Mouse (Mus musculus): ENCODE results near the gene Cdk17. TPM values are rescaled to one million over a fixed set of nuclear protein-coding genes. Genes with fewer than 3 reads are reported as not detected.
A peak's percentile ranks its signal among the peaks of the same experiment; 100 is the strongest.
"Not testable (repeated sequence)": the region's sequence is repeated elsewhere in the genome, so short reads cannot be mapped to it uniquely, and the experiment has no call there.

Cdk17 gene
- polyA plus RNA-seq, 1 experiment from 2014 or later = 42.3 TPM

- Histone ChIP-seq H3K4me3 (no peak overlapping the region), H3K9ac (no peak overlapping the region), H3K9me3 (no peaks in the 10 kb centered on the region), H3K4me1 (replicated peaks) (peaks cover 5% of the 10 kb centered on the region; the same call in 1 of the 2 replicates), H3K27ac (replicated peaks) (no peak overlapping the region), H3K36me3 (no peaks in the 10 kb centered on the region), H3K27me3 (no peaks in the 10 kb centered on the region), H3K4me2 (no peak overlapping the region)
- ATAC-seq (ENCODE audit: low read depth) = no peak
- WGBS = 85% methylated on average over 10 of the region's 10 CpGs
Measured at GRCm38 (mm10) chr10:93145088-93145487, 15.6 kb upstream of the Cdk17 start.

GRCm38 (mm10) chr10:93146601-93147000 lies 14.1 kb upstream of the Cdk17 start:
- Histone ChIP-seq H3K36me3 (no peaks in the 10 kb centered on the region), H3K27me3 (no peaks in the 10 kb centered on the region), H3K9ac (no peak overlapping the region), H3K27ac (replicated peaks) (no peak overlapping the region), H3K4me3 (no peak overlapping the region), H3K4me2 (no peak overlapping the region), H3K9me3 (no peaks in the 10 kb centered on the region), H3K4me1 (replicated peaks) (peaks cover 5% of the 10 kb centered on the region; the same call in 1 of the 2 replicates)
- 92% methylated on average over 4 of the region's 4 CpGs for WGBS
- ATAC-seq (ENCODE audit: low read depth) = no peak

GRCm38 (mm10) chr10:93147691-93148090 lies 13.0 kb upstream of the Cdk17 start:
- Histone ChIP-seq H3K4me2 (no peak overlapping the region), H3K27me3 (no peaks in the 10 kb centered on the region), H3K4me3 (no peak overlapping the region), H3K9me3 (no peaks in the 10 kb centered on the region), H3K4me1 (replicated peaks) (peaks cover 5% of the 10 kb centered on the region; the same call in 1 of the 2 replicates), H3K27ac (replicated peaks) (no peak overlapping the region), H3K36me3 (no peaks in the 10 kb centered on the region), H3K9ac (no peak overlapping the region)
- WGBS = 92% methylated on average over 6 of the region's 6 CpGs
- no peak for ATAC-seq (ENCODE audit: low read depth)

- Histone ChIP-seq H3K27ac (replicated peaks) (no peak overlapping the region), H3K27me3 (no peaks in the 10 kb centered on the region), H3K4me2 (no peak overlapping the region), H3K9ac (no peak overlapping the region), H3K9me3 (no peaks in the 10 kb centered on the region), H3K4me3 (no peak overlapping the region), H3K4me1 (replicated peaks) (no peaks in the 10 kb centered on the region), H3K36me3 (no peaks in the 10 kb centered on the region)
- WGBS = 64% methylated on average over 1 of the region's 2 CpGs
- no peak for ATAC-seq (ENCODE audit: low read depth)
Measured at GRCm38 (mm10) chr10:93149597-93149996, 11.1 kb upstream of the Cdk17 start.

GRCm38 (mm10) chr10:93151775-93152174 lies 8.9 kb upstream of the Cdk17 start:
- H3K36me3 ChIP-seq = no peaks in the 10 kb centered on the region
- no peaks in the 10 kb centered on the region for H3K4me1 ChIP-seq (replicated peaks)
- no peaks in the 10 kb centered on the region for H3K27me3 ChIP-seq
- H3K4me3 ChIP-seq = no peak overlapping the region
- no peak for ATAC-seq (ENCODE audit: low read depth)
- H3K4me2 ChIP-seq = no peak overlapping the region
- WGBS = 81% methylated on average over 6 of the region's 6 CpGs
- no peaks in the 10 kb centered on the region for H3K9me3 ChIP-seq
- H3K9ac ChIP-seq = no peak overlapping the region
- H3K27ac ChIP-seq (replicated peaks) = no peak overlapping the region

- no peaks in the 10 kb centered on the region for H3K4me1 ChIP-seq (replicated peaks)
- no peaks in the 10 kb centered on the region for H3K27me3 ChIP-seq
- H3K9ac ChIP-seq = no peak overlapping the region
- H3K36me3 ChIP-seq = no peaks in the 10 kb centered on the region
- WGBS = 89% methylated on average over 5 of the region's 5 CpGs
- ATAC-seq (ENCODE audit: low read depth) = no peak
- H3K27ac ChIP-seq (replicated peaks) = no peak overlapping the region
- no peak overlapping the region for H3K4me2 ChIP-seq
- H3K9me3 ChIP-seq = no peaks in the 10 kb centered on the region
- no peak overlapping the region for H3K4me3 ChIP-seq
Measured at GRCm38 (mm10) chr10:93152698-93153097, 8.0 kb upstream of the Cdk17 start.

- not testable (repeated sequence) for H3K4me3 ChIP-seq; H3K27me3 ChIP-seq; H3K36me3 ChIP-seq; H3K9ac ChIP-seq; H3K27ac ChIP-seq (replicated peaks); ATAC-seq (ENCODE audit: low read depth); H3K4me1 ChIP-seq (replicated peaks); H3K4me2 ChIP-seq; H3K9me3 ChIP-seq
- WGBS = 84% methylated on average over 2 of the region's 2 CpGs
Measured at GRCm38 (mm10) chr10:93153404-93153803, 7.3 kb upstream of the Cdk17 start.

GRCm38 (mm10) chr10:93159651-93160496 lies 801 bp upstream of the Cdk17 start:
- Histone ChIP-seq H3K27me3 (no peaks in the 10 kb centered on the region), H3K9me3 (no peaks in the 10 kb centered on the region), H3K9ac (peak overlapping the region; percentile 99), H3K27ac (replicated peaks) (peak overlapping the region; percentile 100; the same call in 1 of the 2 replicates), H3K4me1 (replicated peaks) (peaks cover 23% of the 10 kb centered on the region), H3K4me3 (peak overlapping the region; percentile 95), H3K4me2 (peak overlapping the region; percentile 63), H3K36me3 (no peaks in the 10 kb centered on the region)
- WGBS = 27% methylated on average over 17 of the region's 17 CpGs
- ATAC-seq (ENCODE audit: low read depth) = peak; percentile 1; the same call in 1 of the 2 replicates

- Histone ChIP-seq H3K4me2 (peak overlapping the region; percentile 63), H3K27me3 (no peaks in the 10 kb centered on the region), H3K4me3 (peak overlapping the region; percentile 95), H3K36me3 (no peaks in the 10 kb centered on the region), H3K9ac (peak overlapping the region; percentile 99), H3K9me3 (no peaks in the 10 kb centered on the region), H3K27ac (replicated peaks) (peak overlapping the region; percentile 100), H3K4me1 (replicated peaks) (peaks cover 28% of the 10 kb centered on the region)
- WGBS = 0% methylated on average over 26 of the region's 26 CpGs
- ATAC-seq (ENCODE audit: low read depth) = peak; percentile 87
Measured at GRCm38 (mm10) chr10:93160497-93160806, 223 bp upstream of the Cdk17 start.

- WGBS = 1% methylated on average over 30 of the region's 33 CpGs
- H3K36me3 ChIP-seq = no peaks in the 10 kb centered on the region
- H3K27me3 ChIP-seq = no peaks in the 10 kb centered on the region
- H3K9ac ChIP-seq = peak overlapping the region; percentile 99
- no peaks in the 10 kb centered on the region for H3K9me3 ChIP-seq
- H3K27ac ChIP-seq (replicated peaks) = peak overlapping the region; percentile 100
- H3K4me1 ChIP-seq (replicated peaks) = peaks cover 41% of the 10 kb centered on the region
- H3K4me2 ChIP-seq = peak overlapping the region; percentile 63
- peak overlapping the region; percentile 95 for H3K4me3 ChIP-seq
- ATAC-seq (ENCODE audit: low read depth) = peak; percentile 36
Measured at GRCm38 (mm10) chr10:93161511-93162275, 1.0 kb downstream of the Cdk17 start.

GRCm38 (mm10) chr10:93162276-93162971 lies 1.7 kb downstream of the Cdk17 start:
- Histone ChIP-seq H3K4me3 (peak overlapping the region; percentile 95), H3K4me2 (peak overlapping the region; percentile 63), H3K27me3 (no peaks in the 10 kb centered on the region), H3K27ac (replicated peaks) (peak overlapping the region; percentile 100), H3K9me3 (no peaks in the 10 kb centered on the region), H3K9ac (peak overlapping the region; percentile 99), H3K36me3 (no peaks in the 10 kb centered on the region), H3K4me1 (replicated peaks) (peaks cover 42% of the 10 kb centered on the region)
- 11% methylated on average over 11 of the region's 11 CpGs for WGBS
- no peak for ATAC-seq (ENCODE audit: low read depth)

Measured in neural tube, embryonic 13.5 days (tissue).